Mouse (Mus musculus) 416B (cell line): Measurements from ENCODE around the gene Cycs.
A peak's percentile ranks its signal among the peaks of the same experiment; 100 is the strongest.
"Not testable (repeated sequence)": the region's sequence is repeated elsewhere in the genome, so short reads cannot be mapped to it uniquely, and the experiment has no call there.

Experiments used
- DNase-seq: peaks from one replicate; pipeline ENCODE4 v3.0.0; 2011; ENCODE audit warnings: low read depth

Gene Cycs

DNA sequence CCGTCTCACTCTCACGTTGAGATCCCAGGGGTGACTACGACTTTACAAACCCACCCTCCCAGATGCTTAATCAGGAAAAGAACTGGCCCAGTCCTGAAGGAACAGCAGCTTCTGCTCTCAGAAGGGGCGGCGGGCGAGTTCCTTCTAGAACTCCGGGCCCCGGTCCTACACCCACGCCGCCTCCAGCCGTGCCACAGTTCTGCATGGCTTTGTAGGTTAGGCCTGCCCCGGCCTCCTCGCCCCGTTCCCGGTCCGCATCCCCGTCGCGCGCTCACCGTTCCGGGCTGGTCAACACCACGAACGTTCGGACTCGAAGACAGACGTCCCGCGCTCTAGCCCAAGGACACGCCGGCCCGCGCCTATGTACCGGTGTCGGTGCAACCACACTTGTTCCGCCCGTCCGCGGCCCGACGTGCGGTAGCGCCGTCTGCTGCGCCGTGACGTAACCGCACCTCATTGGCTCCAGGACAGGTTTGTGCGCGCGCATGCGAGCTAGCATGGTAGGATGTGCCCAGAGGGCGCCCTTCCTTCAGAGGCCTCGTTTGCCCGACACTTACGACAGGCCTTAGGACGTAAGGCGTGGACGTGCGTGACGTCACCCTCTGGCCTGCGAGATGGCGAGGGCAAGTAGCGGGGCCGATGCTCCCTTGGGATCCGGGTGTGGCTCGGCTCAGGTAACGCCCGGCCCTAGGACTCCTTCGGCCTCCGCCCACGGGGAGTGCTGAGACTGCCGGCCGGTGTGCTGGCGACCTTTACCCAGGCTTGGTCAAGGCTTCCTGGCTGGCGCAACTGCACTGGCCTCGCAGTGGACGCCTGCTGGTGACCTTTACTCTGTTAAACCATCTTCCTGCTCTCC, at the start of gene Cycs:
Gene Cycs, minus strand, starts transcription at position 398 of the 856 bp plus-strand sequence.
- peak; percentile 100 for DNase-seq

- DNase-seq: peak; percentile 89
These were observed 35.3 kb upstream of the Cycs start for GRCm38 (mm10) chr6:50601620-50602019.

DNA sequence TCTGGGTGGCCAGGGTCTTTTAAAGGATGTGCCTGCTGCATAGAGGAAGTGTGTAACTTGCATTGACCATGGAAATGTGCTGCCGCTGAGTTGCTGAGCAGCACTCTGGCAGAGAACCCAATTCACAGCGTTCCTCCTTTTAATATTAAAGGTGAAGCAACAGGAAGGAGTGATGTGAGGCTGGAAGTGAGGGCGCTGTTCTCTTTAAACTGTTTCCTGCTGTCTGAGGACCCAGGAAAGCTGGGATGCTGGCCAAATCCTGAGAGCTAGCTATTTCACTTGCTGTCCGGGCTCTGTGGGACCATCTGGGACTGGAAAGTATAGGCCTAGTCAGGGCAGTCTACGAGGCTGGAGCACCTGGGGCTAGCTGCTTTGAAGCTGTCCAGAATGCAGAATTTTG, 32.2 kb upstream of the Cycs start:
- DNase-seq: no peak

- peak; percentile 98 for DNase-seq
These were observed 30.2 kb upstream of the Cycs start, which contains the start of gene 4921507P07Rik for GRCm38 (mm10) chr6:50596301-50597211. Gene 4921507P07Rik (minus strand): TSS chr6:50596632.

DNA sequence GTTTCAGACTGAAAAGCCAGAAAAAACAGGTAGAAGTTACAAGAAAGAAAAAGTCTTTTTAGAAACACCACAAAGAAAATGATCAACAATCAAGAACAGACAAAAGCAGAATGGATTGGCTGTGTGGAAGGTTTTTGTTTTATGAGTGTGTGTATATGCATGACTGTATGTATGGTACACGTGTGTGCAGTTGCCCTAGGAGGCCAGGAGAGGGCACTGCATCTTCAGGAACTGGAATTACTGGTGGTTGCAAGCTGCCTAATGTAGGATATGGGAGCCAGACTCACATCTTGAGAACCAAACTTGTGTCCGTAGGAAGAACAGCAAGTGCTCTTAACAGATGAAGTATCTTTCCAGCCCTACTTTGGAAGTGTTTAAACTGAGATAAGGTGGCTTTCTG, 28.0 kb upstream of the Cycs start:
- peak; percentile 22 for DNase-seq

DNA sequence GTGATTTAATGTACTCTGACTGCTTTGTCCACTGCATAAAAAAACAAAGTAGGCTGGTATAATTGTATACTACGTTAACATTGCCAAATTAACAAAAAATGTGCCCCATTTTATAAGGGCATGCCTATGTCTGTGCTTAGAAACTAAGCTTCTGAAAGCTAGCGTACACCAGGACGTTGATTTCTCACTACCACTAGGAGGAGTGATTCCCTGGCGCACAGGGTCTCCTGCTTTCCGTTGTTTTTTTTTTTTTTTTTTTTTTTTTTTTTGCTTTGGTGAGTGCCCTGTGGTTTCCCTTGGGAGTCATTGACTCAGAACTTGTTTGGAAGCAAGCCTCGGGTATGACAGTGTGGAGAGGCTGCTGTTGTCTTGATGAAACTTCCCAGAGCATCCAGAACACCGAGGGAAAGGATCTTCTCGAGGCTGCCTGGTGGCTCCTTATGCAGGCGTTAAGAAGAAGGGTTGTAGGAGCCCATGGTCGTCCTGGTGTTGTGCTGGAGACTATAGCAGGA, 27.1 kb upstream of the Cycs start:
- no peak for DNase-seq

- DNase-seq: no peak
These were observed 23.9 kb upstream of the Cycs start for GRCm38 (mm10) chr6:50590234-50590633.

- peak; percentile 86 for DNase-seq
These were observed 21.9 kb upstream of the Cycs start for GRCm38 (mm10) chr6:50588251-50588650.

- peak; percentile 51 for DNase-seq
These were observed 21.1 kb upstream of the Cycs start for GRCm38 (mm10) chr6:50587412-50587811.

DNA sequence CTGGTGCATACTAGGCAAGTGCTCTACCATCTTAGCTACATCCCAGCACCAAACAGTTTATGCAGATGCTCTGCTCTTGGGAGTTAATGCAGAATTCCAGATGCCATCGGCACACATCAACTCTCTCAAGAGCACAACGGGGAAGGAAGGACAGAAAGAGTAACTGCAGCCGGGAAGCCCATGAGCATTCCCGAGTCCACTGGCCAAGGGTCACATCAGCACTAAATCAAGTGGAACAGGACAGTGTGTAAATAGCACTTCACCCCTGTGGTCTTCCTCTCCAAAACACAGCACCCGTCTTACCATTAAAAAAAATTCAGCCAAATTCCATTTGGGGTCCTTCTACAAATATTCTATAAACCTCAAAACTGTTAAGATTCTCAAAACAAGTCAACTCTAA, 20.0 kb upstream of the Cycs start:
- no peak for DNase-seq

GRCm38 (mm10) chr6:50585733-50586132, 19.4 kb upstream of the Cycs start:
- DNase-seq: no peak

GRCm38 (mm10) chr6:50571661-50572060, 5.3 kb upstream of the Cycs start:
- no peak for DNase-seq

DNA sequence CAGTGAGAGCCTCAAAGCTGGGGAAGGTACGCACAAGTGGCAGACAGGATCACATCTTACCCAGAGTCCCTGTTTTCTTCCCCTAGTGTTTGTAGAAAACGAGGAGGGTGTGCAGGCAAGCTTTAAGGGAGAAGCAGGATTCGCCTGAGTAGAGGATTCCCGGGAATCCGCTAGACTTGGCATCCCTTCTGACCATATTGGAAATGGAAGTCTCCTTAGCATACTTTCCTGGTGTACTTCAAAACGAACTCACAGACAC, 588 bp upstream of the Cycs start:
- DNase-seq: no peak

GRCm38 (mm10) chr6:50563651-50564050, 2.7 kb downstream of the Cycs start:
- DNase-seq: no peak

- peak; percentile 46 for DNase-seq
These were observed 3.9 kb downstream of the Cycs start for GRCm38 (mm10) chr6:50562421-50562820.

DNA sequence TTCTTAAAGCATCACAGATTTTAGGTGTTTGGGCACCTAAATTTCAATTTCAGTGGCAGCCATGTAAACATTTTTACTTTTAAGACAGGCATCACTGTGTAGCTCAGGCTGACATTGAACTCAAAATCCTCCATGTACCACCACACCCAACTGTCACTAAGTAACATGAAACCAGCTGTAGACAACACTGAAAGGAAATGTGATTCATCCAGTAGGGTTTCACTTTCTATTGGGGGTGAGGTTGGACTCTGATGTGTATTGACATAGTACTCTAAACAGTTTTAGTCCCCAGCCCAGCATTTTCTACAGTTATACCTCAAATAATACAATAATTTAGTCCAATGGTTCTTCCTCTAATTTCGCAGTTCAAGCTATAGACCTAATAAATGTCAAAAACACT, 5.6 kb downstream of the Cycs start:
- DNase-seq: peak; percentile 92

DNA sequence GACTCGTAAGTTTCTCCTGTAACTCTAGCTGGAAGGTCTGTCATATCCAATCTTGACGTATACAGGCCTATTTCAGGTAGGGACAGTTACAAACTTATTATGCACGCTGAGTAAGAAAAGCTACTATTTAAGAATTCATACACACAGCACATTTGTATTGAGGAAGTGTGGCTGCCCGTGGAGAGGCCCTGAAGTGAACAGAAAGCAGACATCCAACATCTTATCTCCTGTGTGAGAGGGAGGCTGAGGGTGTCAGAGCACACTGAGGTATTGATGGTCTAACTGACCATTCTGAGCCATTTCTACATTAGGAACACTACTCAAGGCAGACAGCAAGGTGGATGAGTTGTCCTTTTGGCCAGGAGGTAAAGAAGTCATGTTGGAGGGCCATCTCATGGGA, 7.5 kb downstream of the Cycs start:
- peak; percentile 48 for DNase-seq

DNA sequence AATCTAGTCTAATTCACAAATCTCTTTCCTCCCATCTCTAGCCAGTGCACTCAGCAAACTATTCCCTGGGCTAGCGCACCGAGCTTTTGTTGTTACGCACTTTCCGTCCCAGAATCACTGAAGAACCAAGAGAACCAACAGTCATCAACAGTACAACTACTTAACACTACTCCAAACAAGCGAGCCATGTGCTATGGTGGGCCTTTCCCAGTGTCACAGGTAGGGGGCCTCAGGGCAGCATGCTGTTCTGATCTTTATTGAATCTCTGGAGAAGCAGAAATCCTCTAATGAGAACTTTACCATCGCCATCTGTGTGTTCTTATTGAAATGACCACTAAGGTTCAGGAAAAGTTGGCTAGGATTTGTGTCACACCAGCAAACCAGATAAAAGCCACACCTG, 8.8 kb downstream of the Cycs start:
- DNase-seq: no peak

GRCm38 (mm10) chr6:50554223-50554622, 12.1 kb downstream of the Cycs start:
- DNase-seq: not testable (repeated sequence)

DNA sequence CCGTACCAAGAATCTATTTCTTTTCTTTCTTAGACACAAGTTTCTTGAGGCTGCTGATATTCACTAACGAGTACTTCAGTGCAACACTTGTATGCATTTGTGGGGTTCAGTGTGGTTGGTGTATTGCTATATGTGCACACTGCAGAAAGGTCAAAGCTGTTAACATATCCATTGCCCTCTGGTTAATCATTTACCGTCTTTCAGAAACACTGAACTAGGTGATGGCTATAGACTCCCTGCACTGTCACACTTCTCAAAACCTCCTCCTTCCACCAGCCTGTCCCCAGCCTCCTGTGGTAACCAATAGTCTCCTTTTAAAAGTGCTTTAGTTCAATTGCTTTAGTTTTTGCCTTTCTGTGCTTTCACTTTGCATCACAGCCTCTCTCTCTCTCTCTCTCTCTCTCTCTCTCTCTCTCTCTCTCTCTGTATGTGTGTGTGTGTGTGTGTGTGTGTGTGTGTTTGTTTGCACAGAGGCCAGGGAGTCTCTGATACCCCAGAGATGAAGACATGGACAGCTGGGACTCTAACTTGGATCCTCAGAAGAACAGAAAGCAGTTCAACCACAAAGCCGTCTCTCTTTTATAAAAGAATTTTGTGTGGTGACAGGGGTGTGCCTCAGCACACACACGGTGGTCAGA, 13.3 kb downstream of the Cycs start:
- no peak for DNase-seq

DNA sequence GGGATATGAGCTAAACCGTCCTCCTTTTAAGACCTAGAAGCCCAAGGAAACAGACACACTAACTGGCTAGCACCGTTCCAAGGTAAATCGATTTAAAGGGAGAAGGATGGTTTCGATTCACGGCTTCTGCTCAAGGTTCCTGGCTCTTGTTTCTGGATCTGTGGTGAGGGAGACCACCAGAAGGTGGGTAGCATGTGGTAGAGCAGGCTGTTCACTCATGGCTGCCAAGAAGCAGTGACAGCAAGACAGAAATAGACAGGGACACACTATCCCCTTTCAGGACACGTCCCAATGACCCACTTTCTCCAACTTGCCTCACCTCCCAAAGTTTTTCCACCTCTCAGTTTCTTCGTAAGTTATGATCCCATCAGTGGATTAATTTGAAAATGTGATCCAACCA, 16.5 kb downstream of the Cycs start:
- DNase-seq: no peak

GRCm38 (mm10) chr6:50549051-50549450, 17.3 kb downstream of the Cycs start:
- no peak for DNase-seq
